Mouse (Mus musculus) erythroid progenitor cell, adult 5-6 weeks (primary cell): ENCODE results near the gene Fars2. TPM values are rescaled to one million over a fixed set of nuclear protein-coding genes. Genes with fewer than 3 reads are reported as not detected.

ENCODE experiments used
- ATAC-seq: replicated peaks from 2 replicates; pipeline ENCODE4 v1.8.0; 2016; ENCODE audit warnings: moderate number of reproducible peaks, mild to moderate bottlenecking, moderate TSS enrichment, inconsistent platforms; ENCODE audit not compliant: poor library complexity, low FRiP score, severe bottlenecking
- total RNA-seq, 2 experiments: library from RNA; stranded (forward) in 1 of 2; stranded (reverse) in 1 of 2; fragments of 150-400 nt in 1 of 2; fragments of 186-747, 209-891 nt in 1 of 2; gene quantifications; 2 replicates each; pipeline versions ENCODE4 v1.2.3 to v1.2.4; 2015 to 2017; ENCODE audit warnings: low replicate concordance in 2 of 2

Gene Fars2
- total RNA-seq, 2 experiments from 2014 or later, result 23.5 to 35.8 TPM

DNA sequence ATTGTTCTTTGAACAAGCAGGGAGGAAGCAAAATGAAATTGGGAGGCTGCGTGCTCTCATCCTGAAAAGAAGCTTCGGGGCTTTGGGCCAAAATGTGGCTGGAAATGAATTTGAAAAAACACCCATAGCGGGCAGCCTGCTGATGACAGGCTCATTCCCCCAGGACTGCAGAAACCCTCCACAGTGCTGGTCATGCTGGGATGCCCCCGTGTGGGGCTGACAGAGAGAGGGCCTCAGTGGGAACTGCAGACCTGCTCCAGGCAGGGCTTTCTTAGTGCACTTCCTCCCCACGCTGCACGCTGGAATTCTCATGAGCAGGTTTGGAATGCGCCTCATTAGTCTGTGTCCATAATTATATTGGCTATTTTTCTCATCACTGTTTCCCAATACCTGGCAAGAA is 373.4 kb downstream of the Fars2 start:
- ATAC-seq, result no peak

- no peak for ATAC-seq
These were observed 375.2 kb downstream of the Fars2 start for GRCm38 (mm10) chr13:36492397-36492796.

DNA sequence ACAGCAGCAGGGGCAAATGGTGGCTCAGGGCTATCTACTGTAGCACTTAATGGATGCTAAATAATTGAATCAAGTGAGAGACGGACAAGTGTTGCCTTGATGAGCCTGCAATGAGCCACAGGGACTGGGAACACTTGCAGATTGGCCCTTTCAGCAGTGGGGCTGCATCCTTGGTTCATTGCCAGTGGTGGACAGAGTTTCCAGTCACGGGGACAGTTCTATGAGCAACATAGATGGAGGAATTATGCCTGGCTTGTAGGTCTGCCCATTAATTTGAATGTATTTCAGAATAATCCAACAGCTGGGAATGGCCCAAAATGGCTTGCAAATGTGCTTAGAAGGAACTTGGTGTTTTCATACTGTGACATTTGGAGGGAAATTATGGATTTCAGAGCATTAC is 376.1 kb downstream of the Fars2 start:
- no peak for ATAC-seq

DNA sequence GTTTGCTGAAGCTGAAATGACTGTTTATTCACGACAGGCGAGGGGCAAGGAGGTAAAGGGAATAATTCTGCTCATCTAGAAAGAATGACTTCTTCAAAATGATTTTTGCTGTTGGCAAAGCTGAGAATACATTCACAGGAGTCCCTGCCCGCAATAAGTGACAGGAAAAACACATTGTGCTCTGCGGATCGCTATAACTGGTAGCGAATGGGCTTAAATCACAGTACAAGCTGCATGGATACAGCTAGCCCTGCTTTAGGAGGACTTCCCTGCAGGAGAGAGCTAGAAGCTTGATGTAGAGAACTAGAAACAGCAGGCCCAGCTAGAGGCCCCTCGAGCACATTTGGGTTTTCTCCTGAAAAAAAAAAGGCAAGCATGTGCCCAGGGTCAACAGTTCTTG is 376.6 kb downstream of the Fars2 start:
- ATAC-seq, result no peak

GRCm38 (mm10) chr13:36495980-36496379 is 378.8 kb downstream of the Fars2 start:
- no peak for ATAC-seq

GRCm38 (mm10) chr13:36497346-36497745 is 380.1 kb downstream of the Fars2 start:
- ATAC-seq, result no peak

- no peak for ATAC-seq
These were observed 383.2 kb downstream of the Fars2 start for GRCm38 (mm10) chr13:36500370-36500905.

GRCm38 (mm10) chr13:36503551-36503950 is 386.3 kb downstream of the Fars2 start:
- no peak for ATAC-seq

- ATAC-seq, result no peak
These were observed 386.8 kb downstream of the Fars2 start for GRCm38 (mm10) chr13:36503991-36504390.

DNA sequence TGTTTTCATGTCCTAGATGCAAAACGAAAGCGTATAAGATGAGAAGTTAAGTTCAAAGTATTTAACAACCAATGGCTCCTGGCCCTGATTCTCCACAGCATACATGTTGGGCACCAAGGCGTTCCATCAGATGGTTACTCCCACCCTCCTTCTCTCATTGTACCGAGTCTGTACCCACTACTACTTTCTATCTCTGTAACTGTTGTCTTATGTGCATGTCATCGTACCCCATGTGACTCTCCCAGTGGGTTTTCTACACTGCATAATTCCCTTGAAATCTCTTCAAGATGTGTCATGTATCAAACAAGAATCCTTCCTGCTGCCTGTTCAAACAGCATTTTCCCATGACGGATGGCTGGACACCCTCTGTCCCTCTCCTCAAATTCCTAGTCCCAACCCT is 388.5 kb downstream of the Fars2 start:
- ATAC-seq, result no peak

GRCm38 (mm10) chr13:36506315-36506714 is 389.1 kb downstream of the Fars2 start:
- no peak for ATAC-seq

DNA sequence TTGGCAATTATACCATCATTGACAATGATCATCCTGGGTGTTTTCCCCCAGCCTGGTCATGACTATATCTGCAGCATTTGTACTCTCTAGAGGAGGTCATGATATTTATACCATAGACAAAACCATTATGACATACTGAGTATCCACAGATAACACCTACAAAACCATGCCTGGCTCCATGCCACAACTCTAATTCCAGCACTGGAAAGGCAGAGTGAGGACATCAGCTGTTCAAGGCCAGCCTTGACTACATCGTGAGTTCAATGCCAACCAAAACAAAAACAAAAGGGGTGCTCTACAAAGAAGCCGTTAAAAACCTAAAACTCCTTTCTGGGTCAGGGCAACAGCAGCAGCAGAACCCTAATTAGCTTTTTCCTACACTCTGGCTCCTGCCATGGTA is 392.9 kb downstream of the Fars2 start:
- ATAC-seq, result no peak

- ATAC-seq, result no peak
These were observed 395.9 kb downstream of the Fars2 start for GRCm38 (mm10) chr13:36513126-36513525.

- ATAC-seq, result no peak
These were observed 400.9 kb downstream of the Fars2 start for GRCm38 (mm10) chr13:36518144-36518571.

DNA sequence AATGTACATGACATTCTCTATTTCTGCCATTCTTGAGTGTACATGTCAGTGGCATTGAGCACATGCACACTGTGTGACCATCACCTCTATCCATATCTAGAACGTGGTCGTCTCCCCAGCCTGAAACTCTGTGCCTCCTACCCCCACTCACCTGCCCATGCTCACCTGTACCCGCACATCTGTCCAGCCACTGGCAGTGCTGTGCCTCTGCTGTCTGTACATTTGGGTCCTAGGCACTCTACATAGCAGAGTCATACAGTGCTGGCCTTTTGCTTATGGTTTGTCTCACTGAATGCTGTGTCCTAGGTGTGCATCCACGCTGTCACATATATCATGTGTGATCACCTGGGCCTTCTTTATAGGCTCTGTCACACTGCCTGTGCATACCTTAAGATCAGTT is 410.5 kb downstream of the Fars2 start:
- no peak for ATAC-seq

- ATAC-seq, result no peak
These were observed 411.1 kb downstream of the Fars2 start for GRCm38 (mm10) chr13:36528223-36528895.

DNA sequence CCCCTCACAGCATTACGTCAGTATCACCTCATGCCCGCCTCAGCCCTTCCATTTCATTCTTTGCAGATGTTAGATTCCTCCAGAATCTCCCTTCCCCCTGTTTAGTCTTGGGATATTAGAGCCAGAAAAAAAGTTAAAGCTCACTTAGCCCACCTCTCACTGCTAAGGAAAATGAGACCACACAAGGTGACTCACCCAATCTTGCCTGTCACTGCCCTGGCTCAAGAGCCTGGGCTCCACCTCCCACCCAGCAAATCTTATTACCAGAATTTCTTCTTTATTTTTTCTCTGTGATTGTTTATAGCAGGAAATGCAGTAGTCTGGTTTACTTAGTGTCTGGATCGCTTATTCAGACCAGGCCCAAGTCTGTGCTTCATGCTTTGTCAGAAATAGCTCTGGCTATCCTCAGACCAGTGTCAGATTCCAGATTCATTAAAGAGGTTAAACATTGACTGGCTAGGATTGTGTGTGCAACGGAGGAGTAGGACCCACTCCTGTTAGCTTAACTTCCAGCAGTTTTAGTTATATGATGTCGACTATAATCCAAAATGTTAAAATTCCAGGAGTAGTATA is 412.3 kb downstream of the Fars2 start:
- no peak for ATAC-seq

GRCm38 (mm10) chr13:36530852-36531251 is 413.6 kb downstream of the Fars2 start:
- ATAC-seq, result no peak

DNA sequence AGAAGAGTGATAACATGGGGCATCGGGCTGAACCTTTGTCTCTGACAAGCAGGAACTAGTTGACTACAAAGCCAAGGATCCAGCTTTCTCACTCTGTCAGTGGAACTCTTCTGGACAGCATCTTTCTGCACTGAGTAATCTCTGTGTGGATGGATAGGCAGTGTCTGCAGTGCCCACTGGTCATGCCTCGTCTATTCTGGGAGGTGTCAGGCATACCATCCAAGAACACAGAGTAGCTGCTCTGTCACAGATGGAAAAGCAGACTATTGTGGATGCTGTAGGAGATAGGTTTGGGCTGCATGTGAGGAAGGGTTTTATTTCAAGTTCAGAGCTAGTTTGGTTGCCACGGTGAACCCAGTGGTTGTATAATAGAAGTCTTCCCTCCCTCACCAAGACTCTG is 414.7 kb downstream of the Fars2 start:
- ATAC-seq, result no peak

DNA sequence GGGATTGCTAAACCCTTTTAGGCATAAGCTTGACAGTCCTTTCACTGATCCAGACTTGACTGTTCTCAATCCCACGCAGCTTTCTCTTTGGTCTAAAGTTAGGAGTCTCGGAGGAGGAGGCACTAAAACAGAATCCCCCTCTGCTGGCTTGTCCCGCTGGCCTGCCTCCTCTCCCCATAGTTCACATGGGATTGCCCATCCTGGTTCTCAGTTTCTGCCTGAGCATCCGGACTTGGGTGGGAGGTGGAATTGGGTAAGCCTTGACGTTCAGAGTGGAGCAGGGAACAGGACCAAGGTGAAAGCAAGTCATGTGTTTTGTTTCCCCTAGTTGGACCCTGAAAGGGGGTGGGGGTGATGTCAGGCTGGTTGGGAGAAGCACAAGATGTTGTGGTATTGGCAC is 415.9 kb downstream of the Fars2 start:
- no peak for ATAC-seq

GRCm38 (mm10) chr13:36533518-36533917 is 416.3 kb downstream of the Fars2 start:
- ATAC-seq, result no peak
